ENCODE assay signal across 20 mouse cellular contexts in the genomic region with DNA sequence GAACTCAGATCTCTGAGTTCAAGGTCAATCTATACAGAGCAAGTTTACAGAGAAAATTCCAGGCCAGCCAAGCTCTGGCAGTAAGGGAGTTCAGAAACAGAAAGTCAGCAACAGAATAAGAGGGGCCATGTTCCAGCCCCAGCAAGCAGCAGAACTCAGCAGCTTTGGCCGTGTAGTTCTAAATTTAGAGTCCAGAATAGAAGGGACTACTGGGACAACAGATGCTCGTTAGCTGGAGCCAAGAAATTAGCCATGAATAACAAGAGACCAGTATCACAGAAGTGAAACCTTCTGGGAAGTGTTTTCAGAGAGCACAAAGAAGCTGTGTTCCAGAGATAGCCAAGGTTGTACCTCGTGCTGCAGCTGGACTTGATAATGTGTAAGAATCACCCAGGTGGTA. TPM values are rescaled to one million over a fixed set of nuclear protein-coding genes. Genes with fewer than 3 reads are reported as not detected.
"Had no signal": no experiment of that assay in that cellular context is flagged by ENCODE, and none has a peak within 500 bp of the region (broad histone marks: within the 10 kb centered on the region; RNA-seq: fewer than 3 reads in every experiment).

No protein-coding gene starts in this region.

- DNase-seq: kidney, adult 9 months; kidney, postnatal 36 days; liver; liver, embryonic 13.5 days; liver, postnatal 0 days; lung, postnatal 14 days; right cerebral cortex, postnatal 4 days; spleen, adult 18-20 months; thymus, adult 2 months; thymus, postnatal 36 days had no signal

- H3K4me1 ChIP-seq: limb, embryonic 12.5 days; liver, embryonic 13.5 days; lung, embryonic 15.5 days; megakaryocyte, embryonic 14.5 days had no signal

- H3K36me3 ChIP-seq: limb, embryonic 12.5 days; lung, embryonic 15.5 days had no signal

- H3K27ac ChIP-seq: kidney, postnatal 0 days; limb, embryonic 12.5 days; liver, embryonic 13.5 days; lung, embryonic 15.5 days; macrophage had no signal

- H3K27me3 ChIP-seq: limb, embryonic 12.5 days; liver, embryonic 13.5 days; lung, embryonic 15.5 days had no signal

- ATAC-seq: liver, postnatal 0 days; midbrain, embryonic 16.5 days had no signal

- H3K4me3 ChIP-seq: limb, embryonic 12.5 days; liver, embryonic 13.5 days; lung, embryonic 15.5 days; megakaryocyte, embryonic 14.5 days had no signal

RNA-seq across cellular contexts. Expression of a gene that starts 39.8 kb away (rescaled TPM):
- polyA plus RNA-seq: kidney, postnatal 0 days; limb, embryonic 12.5 days; liver, embryonic 13.5 days; liver, postnatal 0 days; lung, embryonic 15.5 days; macrophage; midbrain, embryonic 11.5 days; midbrain, embryonic 16.5 days; neural tube, embryonic 14.5 days; stomach, embryonic 14.5 days; thymus, adult 2 months had no signal

RNA-seq across cellular contexts. Expression of a gene that starts 50.7 kb away (rescaled TPM):
- polyA plus RNA-seq: macrophage had no signal

RNA-seq across cellular contexts. Expression of a gene that starts 50.9 kb away (rescaled TPM):
- polyA plus RNA-seq: kidney, postnatal 0 days; limb, embryonic 12.5 days; liver, embryonic 13.5 days; liver, postnatal 0 days; lung, embryonic 15.5 days; macrophage; midbrain, embryonic 11.5 days; midbrain, embryonic 16.5 days; neural tube, embryonic 14.5 days; stomach, embryonic 14.5 days; testis, adult 2 months; thymus, adult 2 months had no signal
